Mouse (Mus musculus) left cerebral cortex, adult 9 months (tissue): ENCODE results near the gene Cdc5l.

Experiments
- DNase-seq, 2 experiments: peaks; one replicate each; pipeline ENCODE4 v3.0.0; 2022; ENCODE audit warnings: low spot score in 2 of 2

Cdc5l gene

DNA sequence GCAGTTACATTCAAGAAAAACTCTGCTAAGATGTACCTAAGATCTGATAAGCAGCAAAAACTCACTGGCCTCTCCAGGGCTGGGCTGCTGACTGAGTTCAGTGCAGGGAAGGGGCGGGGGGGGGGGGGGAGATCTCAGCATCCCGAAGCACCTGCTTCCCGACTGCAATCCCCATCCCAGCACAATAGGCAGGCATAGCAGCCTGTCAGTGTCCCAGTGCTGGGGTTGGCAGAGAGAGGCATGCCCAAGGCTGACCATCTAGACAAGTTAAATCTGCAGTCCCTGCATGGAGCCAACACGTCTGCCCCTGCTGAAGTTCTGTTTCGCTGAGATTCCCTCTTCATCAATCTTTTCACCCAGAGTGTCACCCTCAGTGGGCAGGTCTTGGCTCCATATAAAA is 63.0 kb downstream of the Cdc5l start:
- no peak for DNase-seq

DNA sequence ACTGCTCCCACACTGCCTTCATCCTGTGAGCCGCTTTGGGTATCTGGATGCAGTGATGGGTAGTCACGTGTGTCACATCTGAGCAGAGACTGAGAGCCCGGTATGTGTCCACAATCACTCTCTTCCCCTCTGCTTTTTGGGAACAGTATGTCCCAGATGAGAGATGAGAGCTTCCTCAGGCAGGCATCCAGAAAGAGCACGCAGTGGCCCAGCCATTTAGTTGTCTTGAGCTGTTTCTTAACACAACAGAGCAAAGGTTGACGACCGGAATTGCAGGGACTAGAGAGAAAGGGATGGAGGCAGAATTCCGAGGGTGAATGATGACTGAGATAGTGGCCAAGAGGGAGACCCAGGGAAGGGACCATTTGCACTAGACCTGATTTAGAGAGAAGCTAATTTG is 68.7 kb downstream of the Cdc5l start:
- no peak for DNase-seq

- no peak for DNase-seq
Observed at GRCm38 (mm10) chr17:45360950-45361349, 72.6 kb downstream of the Cdc5l start.

- peak in 1 of 2 experiments; percentile 28 for DNase-seq
Observed at GRCm38 (mm10) chr17:45359443-45359842, 74.1 kb downstream of the Cdc5l start.

DNA sequence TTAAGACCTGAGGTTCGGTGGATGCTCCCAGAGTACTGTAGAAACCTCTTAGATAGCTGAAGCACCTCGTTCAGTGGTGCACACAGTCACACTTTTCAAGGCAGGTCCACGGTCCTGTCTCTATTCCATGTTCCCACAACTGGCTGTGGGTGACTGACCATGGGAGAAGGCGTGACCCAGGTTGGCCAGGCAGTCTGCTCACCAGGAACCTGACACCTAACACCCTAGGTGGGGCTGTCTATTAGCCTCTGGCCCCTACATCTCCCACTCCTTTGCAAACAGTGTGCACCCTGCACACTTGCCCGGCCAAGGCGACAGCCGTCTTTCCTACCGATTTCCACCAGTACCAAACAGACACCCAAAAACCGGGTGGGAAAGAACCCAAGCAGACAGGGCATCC is 77.1 kb downstream of the Cdc5l start:
- no peak for DNase-seq

GRCm38 (mm10) chr17:45347951-45348350 is 85.6 kb downstream of the Cdc5l start:
- DNase-seq = no peak
